Mouse (Mus musculus) intestine, embryonic 16.5 days (tissue): ENCODE data around the gene Ccdc62. TPM values are rescaled to one million over a fixed set of nuclear protein-coding genes. Genes with fewer than 3 reads are reported as not detected.

Experiments
- ATAC-seq: fragments of 200-750 bp; cut with Nextera tagmentation; 2 replicates; pipeline ENCODE4 v1.8.0; 2017; ENCODE audit warnings: moderate TSS enrichment, moderate library complexity
- H3K27ac ChIP-seq: fragments of 300-500 bp; sonication (generic); 2 replicates; pipeline ENCODE4 v1.5.1; 2014; ENCODE audit warnings: mild to moderate bottlenecking, low read length
- H3K27me3 ChIP-seq: fragments of 300-500 bp; sonication (generic); replicated peaks from 2 replicates; pipeline ENCODE4 v1.6.1; 2014; ENCODE audit warnings: low read length, control low read depth, mixed read lengths; ENCODE audit not compliant: control insufficient read depth, insufficient read depth
- H3K36me3 ChIP-seq: fragments of 300-500 bp; sonication (generic); 2 replicates; pipeline ENCODE4 v1.6.1; 2014; ENCODE audit warnings: low read length, control low read depth; ENCODE audit not compliant: control insufficient read depth, insufficient read depth
- H3K4me1 ChIP-seq: fragments of 300-500 bp; sonication (generic); 2 replicates; pipeline ENCODE4 v1.6.1; 2014; ENCODE audit warnings: low read length, control low read depth, mixed read lengths; ENCODE audit not compliant: control insufficient read depth, insufficient read depth
- H3K4me2 ChIP-seq: fragments of 300-500 bp; sonication (generic); 2 replicates; pipeline ENCODE4 v1.6.1; 2014; ENCODE audit warnings: low read depth, low read length, control low read depth
- H3K4me3 ChIP-seq: fragments of 300-500 bp; sonication (generic); 2 replicates; pipeline ENCODE4 v1.5.1; 2014; ENCODE audit warnings: mild to moderate bottlenecking, low read length
- H3K9ac ChIP-seq: fragments of 300-500 bp; sonication (generic); 2 replicates; pipeline ENCODE4 v1.6.1; 2014; ENCODE audit warnings: low read depth, low read length
- H3K9me3 ChIP-seq: fragments of 300-500 bp; sonication (generic); 2 replicates; pipeline ENCODE4 v1.6.1; 2016; ENCODE audit warnings: low read length, control low read depth; ENCODE audit not compliant: control insufficient read depth
- WGBS: fragments of 180-500 bp; shearing (Covaris S2); extraction: QIAGEN DNeasy Blood & Tissue Kit; methylation state at CpG from one replicate; pipeline ENCODE4 v1.1.7; 2014; 5-methylcytosine and 5-hydroxymethylcytosine counted together
- polyA plus RNA-seq: library from polyadenylated mRNA; unstranded; fragments of >200 nt; fragmentation: Nextera tagmentation; extraction: Ambion mirVana; gene quantifications from 2 replicates; pipeline ENCODE4 v1.2.1, GENCODE M21; 2015

Gene Ccdc62
- polyA plus RNA-seq, 1 experiment from 2014 or later = 5.2 TPM

DNA sequence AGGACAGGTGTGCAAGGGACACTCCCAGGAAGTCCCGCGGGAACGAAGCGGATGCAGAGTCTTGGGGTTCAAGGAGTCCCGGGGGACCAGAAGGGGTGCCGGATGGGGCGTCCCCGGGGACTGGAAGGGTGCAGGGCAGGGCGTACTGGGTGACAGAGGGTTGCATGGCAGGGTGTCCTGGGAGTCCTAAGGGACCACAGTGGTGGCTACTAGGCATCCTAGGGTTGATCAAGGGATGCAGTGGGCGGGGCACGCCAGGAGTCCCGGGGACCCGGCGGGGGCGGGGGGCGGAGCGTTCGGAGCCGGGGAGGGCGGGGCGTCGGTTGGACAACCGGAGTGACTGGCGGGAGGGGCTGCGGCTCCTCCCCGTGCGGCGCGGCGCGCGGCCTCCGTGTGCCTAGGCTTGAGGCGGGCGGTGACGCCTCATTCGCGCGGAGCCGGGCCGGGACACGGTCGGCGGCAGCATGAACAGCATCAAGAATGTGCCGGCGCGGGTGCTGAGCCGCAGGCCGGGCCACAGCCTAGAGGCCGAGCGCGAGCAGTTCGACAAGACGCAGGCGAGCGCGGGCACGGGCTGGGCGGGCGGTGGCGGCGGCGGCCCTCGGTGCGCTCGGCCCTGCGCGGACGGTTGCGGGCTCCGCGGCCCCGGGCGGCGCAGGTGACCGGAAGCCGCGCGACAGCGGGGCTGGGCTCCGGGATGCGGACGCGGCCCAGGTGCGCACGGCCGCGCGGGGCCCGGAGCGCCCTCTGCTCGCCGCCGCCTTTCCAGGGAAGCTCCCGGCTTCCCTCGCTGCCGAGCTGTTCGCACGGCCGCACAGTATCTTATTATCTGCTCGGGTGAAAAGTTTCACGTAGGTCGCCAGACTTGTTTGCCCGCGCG is 43.1 kb downstream of the Ccdc62 start, which contains the start of gene Hip1r:
Gene Hip1r (plus strand): TSS at position 330 of the 880 bp plus-strand sequence.
- H3K27me3 ChIP-seq = no peaks in the 10 kb centered on the region
- H3K4me1 ChIP-seq = peaks cover 24% of the 10 kb centered on the region; the same call in 1 of the 2 replicates
- H3K9ac ChIP-seq = peak within 1 kb of the TSS; percentile 82
- 2% methylated on average over 76 of the region's 106 CpGs for WGBS
- peak within 1 kb of the TSS; percentile 70 for H3K27ac ChIP-seq
- no peaks in the 10 kb centered on the region for H3K9me3 ChIP-seq
- H3K4me3 ChIP-seq = peak within 1 kb of the TSS; percentile 72
- H3K4me2 ChIP-seq = peak within 1 kb of the TSS; percentile 81
- no peaks in the 10 kb centered on the region for H3K36me3 ChIP-seq
- peak; percentile 73 for ATAC-seq

DNA sequence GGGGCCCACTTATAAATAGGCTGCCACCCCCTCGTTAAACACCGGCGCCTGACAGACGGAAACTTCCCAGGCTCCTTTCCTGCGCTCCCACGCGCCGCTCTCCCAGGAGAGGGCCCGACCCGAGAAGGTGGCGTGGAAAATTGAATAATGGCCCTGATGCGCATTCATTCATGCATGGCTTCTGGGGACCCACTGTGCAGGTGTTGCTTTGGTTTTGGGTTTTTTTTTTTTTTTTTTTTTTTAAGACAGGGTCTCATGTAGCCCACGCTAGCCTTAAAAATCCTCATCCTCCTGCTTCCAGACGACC is 43.7 kb downstream of the Ccdc62 start:
- H3K36me3 ChIP-seq = no peaks in the 10 kb centered on the region
- H3K27me3 ChIP-seq = no peaks in the 10 kb centered on the region
- H3K9ac ChIP-seq = peak overlapping the region; percentile 82
- no peak for ATAC-seq
- H3K9me3 ChIP-seq = no peaks in the 10 kb centered on the region
- under 1% methylated on average over 14 of the region's 14 CpGs for WGBS
- peak overlapping the region; percentile 70 for H3K27ac ChIP-seq
- peak overlapping the region; percentile 81 for H3K4me2 ChIP-seq
- peak overlapping the region; percentile 72 for H3K4me3 ChIP-seq
- H3K4me1 ChIP-seq = peaks cover 23% of the 10 kb centered on the region; the same call in 1 of the 2 replicates

DNA sequence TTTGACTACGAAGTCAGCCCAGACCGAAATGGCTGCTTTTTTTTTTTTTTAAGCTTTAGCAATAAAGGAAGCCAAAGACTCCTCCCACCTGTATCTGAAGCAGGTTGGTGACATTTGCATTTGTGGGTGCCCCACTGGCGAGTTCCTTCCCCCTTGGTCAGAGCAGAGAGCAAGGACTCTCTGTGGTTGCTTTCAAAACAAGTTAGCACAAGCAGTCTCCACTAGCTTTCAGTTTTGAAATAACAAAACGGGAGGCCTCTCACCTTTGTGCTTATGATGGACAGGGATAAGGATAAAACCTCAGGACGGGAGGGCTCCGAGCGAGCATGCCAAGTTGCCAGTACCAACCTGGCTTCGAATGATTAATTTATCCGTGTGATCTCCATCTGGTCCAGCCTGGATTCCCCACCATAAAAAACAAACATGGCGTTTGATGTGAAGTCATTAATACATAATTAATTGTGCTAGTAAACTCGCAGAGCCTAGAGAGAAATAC is 44.2 kb downstream of the Ccdc62 start:
- H3K4me1 ChIP-seq = peaks cover 22% of the 10 kb centered on the region; the same call in 1 of the 2 replicates
- no peaks in the 10 kb centered on the region for H3K9me3 ChIP-seq
- peak overlapping the region; percentile 70 for H3K27ac ChIP-seq
- no peak for ATAC-seq
- H3K4me2 ChIP-seq = peak overlapping the region; percentile 81
- no peaks in the 10 kb centered on the region for H3K27me3 ChIP-seq
- H3K4me3 ChIP-seq = peak overlapping the region; percentile 72
- H3K9ac ChIP-seq = peak overlapping the region; percentile 82
- 19% methylated on average over 11 of the region's 11 CpGs for WGBS
- no peaks in the 10 kb centered on the region for H3K36me3 ChIP-seq

DNA sequence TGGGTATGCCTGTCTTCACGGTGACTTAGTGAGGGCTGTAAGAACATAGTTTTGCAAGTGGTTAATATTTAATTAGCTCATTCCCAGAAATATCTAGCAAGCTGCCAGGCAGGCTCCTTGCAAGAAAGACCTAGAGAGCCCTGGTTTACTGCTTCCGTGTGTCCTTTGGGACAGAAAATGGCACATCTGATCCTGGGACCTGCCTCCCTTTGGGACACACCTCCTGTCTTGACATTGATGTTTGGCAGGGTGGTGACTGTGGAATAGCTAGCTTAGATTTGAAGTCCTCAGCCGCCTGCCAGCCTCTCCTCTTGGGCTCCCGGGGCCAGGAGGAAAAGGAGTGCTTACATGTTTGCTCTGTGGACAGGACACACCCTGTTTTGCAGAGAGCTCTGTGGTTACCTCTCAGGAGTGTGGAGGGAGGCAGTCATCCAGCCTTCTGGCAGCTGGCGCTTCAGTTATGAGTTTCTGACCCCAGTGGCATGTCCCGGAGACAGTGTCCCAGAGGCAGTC is 45.2 kb downstream of the Ccdc62 start:
- Histone ChIP-seq H3K4me3 (peak overlapping the region; percentile 72), H3K4me1 (peaks cover 22% of the 10 kb centered on the region; the same call in 1 of the 2 replicates), H3K36me3 (no peaks in the 10 kb centered on the region), H3K9ac (no peak overlapping the region), H3K4me2 (peak overlapping the region; percentile 81), H3K9me3 (no peaks in the 10 kb centered on the region), H3K27me3 (no peaks in the 10 kb centered on the region), H3K27ac (peak overlapping the region; percentile 70)
- peak; percentile 62 for ATAC-seq
- 44% methylated on average over 6 of the region's 6 CpGs for WGBS

DNA sequence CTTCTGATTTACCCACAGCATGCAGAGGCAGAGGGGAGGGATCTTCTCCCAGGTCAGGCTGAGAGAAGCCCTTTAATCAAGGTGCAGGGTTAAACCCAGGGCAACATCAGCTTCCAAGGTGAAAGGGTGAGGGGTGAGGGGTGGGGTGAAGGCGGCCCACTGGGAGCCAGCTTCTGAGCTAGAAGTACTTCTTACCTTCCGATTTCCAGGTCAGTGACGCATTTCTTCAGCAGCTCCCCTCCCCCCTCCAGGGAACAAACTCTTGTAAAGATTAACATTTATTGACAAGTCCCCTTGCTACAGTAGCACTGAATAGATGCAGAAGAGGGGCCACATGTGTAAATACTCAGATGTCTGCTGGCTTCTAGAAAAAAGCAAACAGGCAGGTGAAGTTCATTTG is 46.8 kb downstream of the Ccdc62 start:
- H3K9me3 ChIP-seq = no peaks in the 10 kb centered on the region
- no peak for ATAC-seq
- H3K9ac ChIP-seq = peak overlapping the region; percentile 26
- H3K36me3 ChIP-seq = no peaks in the 10 kb centered on the region
- no peaks in the 10 kb centered on the region for H3K27me3 ChIP-seq
- peak overlapping the region; percentile 14; the same call in 1 of the 2 replicates for H3K4me3 ChIP-seq
- H3K4me1 ChIP-seq = peaks cover 22% of the 10 kb centered on the region; the same call in 1 of the 2 replicates
- peak overlapping the region; percentile 38 for H3K27ac ChIP-seq
- H3K4me2 ChIP-seq = peak overlapping the region; percentile 42
- 32% methylated on average over 3 of the region's 3 CpGs for WGBS

DNA sequence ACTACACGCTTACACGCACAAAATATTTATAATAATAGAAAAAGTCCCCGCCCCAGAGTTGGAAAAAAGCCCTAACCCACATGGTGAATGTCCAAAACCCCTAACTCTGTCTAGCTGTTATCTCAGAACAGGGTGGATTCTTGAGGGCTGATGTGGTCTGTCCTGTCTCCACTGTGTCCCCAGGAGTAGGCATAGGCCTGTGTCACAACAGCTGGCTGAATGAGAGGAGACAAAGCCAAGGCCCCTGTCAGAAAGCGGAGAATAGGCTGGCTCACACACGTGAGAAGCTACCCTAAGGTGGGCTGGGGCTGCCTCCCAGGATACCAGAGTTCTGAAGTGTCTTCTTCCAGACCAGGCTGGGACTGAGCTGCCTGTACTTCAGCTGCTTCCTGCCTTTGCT is 47.7 kb downstream of the Ccdc62 start:
- Histone ChIP-seq H3K9ac (no peak overlapping the region), H3K4me1 (peaks cover 22% of the 10 kb centered on the region; the same call in 1 of the 2 replicates), H3K9me3 (no peaks in the 10 kb centered on the region), H3K36me3 (no peaks in the 10 kb centered on the region), H3K27me3 (no peaks in the 10 kb centered on the region), H3K4me3 (no peak overlapping the region), H3K27ac (no peak overlapping the region; the same call in 1 of the 2 replicates), H3K4me2 (no peak overlapping the region)
- 76% methylated on average over 5 of the region's 5 CpGs for WGBS
- ATAC-seq = no peak

DNA sequence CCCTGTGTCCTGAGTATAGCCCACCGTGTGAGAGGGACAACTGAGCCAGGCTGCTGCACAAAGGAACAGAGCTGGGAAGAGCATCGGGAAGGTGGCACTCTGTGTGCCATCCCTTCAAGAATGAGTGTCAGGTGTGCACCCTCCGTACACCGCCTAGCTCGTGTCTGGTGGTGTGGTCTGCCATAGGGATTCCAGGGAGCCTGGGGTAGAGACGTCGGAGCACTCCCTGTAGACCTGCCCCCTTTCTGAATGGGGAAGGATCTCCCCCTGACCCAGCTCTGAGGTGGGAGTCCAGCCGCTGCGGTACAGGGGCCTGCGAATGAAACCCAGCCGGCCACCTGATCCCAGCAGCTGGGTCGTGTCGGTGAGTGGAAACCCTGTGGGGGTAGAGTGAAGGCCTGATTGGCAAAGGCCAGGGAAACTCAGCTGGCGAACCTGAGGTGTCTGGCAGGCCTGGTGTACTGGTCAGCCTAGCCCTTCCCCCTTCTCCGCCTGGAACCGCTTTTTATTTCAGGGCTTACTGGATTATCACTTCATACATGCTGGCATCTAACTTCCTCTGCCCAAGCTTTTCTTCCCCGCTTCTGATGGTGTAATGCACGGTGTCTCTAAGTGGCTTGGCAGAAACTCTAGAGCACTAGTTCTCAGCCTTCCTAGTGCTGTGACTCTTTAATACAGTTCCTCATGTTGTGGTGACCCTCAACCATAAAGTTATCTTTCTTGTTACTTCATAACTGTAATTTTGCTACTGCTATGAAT is 48.9 kb downstream of the Ccdc62 start:
- Histone ChIP-seq H3K9ac (no peak overlapping the region), H3K27me3 (no peaks in the 10 kb centered on the region), H3K4me2 (no peak overlapping the region), H3K36me3 (no peaks in the 10 kb centered on the region), H3K27ac (no peak overlapping the region), H3K4me1 (peaks cover 23% of the 10 kb centered on the region), H3K9me3 (no peaks in the 10 kb centered on the region), H3K4me3 (no peak overlapping the region)
- ATAC-seq = no peak
- 80% methylated on average over 18 of the region's 18 CpGs for WGBS

DNA sequence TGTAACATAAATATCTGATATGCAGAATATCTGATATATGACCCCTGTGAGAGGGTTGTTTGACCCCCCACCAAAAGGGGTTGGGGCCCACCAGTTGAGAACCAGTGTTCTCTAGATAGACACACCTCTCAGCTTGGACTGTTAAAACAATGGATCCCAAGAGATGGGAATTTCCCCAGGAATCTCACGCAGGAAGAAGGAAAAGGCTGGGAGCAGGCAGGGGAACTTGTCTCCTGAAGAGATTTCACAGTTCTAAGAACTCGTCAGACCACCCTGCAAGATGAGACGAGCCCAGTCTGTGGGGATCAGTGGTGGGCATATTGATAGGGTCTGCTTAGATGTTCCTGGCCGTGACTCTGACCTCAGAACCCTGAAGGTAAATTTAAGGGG is 49.5 kb downstream of the Ccdc62 start:
- Histone ChIP-seq H3K4me1 (peaks cover 23% of the 10 kb centered on the region), H3K9me3 (no peaks in the 10 kb centered on the region), H3K36me3 (no peaks in the 10 kb centered on the region), H3K27me3 (no peaks in the 10 kb centered on the region), H3K4me2 (no peak overlapping the region), H3K9ac (no peak overlapping the region), H3K27ac (no peak overlapping the region), H3K4me3 (no peak overlapping the region)
- no peak for ATAC-seq
- WGBS = 62% methylated on average over 4 of the region's 4 CpGs
